Mouse (Mus musculus) heart, postnatal 10 days (tissue): Measurements from ENCODE around the gene Anxa6. TPM values are rescaled to one million over a fixed set of nuclear protein-coding genes. Genes with fewer than 3 reads are reported as not detected.
A peak's percentile ranks its signal among the peaks of the same experiment; 100 is the strongest.

Experiments used
- DNase-seq, 2 experiments: peaks; one replicate each; pipeline ENCODE4 v3.0.0; 2021
- intact Hi-C: fragments of 180-260 bp; cut with DNase I; formaldehyde crosslinking; loops from one replicate; pipeline ENCODE4 v1.15.1; 2025
- total RNA-seq, 2 experiments: library from RNA; stranded (reverse); gene quantifications; 2 replicates each; pipeline ENCODE4 v1.2.3; 2021

The Anxa6 gene
- total RNA-seq: 100 to 1,000 TPM; 319 to 333 TPM

DNA sequence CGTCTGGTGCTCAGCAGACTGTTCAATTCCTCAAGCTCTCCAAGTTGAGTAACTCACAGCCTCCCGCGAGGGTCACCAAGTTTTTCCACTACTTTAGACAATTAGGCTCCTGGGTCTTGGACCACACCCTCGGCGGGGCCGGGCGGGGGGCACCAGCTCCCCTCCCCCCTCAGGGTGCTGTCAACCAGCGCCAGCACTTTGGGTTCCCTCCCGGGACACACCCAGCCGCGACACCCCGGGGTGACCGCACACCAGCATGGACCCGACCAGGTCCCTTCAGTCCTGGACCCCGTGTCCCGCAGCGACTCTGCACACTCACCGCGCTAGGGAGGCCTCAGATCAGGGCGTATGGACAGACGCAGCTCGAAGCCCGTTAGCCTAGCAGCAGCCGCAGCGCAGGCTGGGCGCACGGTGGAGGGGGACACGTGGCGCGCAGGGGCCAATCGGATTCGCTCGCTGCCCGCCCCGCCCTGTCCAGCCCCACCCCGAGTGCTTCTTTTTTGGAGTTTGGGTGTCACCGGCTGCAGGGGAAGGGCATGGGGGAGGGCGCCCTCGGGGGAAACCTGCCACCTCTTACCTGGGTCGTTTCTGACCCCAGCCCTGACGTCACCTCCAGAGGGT, at the start of gene Anxa6:
Anxa6 (minus strand) TSS at position 406 of the 621 bp plus-strand sequence.
- peak; percentile 90 to 91 for DNase-seq
- intact Hi-C loops: loop anchor here (5.0 kb wide), 1 partner anchor 156 kb away; no protein-coding TSS in a partner anchor

DNA sequence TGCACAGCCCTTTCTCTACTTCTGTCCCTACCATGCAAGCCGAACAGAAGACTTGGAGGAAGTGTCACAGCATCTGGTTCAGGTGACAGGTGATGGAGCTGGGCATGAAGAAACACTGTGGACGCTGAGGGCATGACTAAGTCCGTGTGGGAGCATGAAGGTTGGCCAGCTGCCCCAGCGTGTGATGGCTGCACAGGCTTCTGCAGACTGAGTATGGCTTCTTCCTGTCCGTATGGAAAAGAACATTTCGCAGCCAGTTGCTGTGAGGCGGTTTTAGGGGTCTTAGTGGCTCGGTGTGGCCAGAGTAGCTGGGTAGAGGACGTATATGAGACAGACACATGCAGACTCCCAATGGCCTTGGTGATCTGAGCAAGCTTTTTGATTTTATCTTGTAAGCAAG, 48.0 kb upstream of the Anxa6 start:
- intact Hi-C loops: no loop called here
- no peak for DNase-seq

DNA sequence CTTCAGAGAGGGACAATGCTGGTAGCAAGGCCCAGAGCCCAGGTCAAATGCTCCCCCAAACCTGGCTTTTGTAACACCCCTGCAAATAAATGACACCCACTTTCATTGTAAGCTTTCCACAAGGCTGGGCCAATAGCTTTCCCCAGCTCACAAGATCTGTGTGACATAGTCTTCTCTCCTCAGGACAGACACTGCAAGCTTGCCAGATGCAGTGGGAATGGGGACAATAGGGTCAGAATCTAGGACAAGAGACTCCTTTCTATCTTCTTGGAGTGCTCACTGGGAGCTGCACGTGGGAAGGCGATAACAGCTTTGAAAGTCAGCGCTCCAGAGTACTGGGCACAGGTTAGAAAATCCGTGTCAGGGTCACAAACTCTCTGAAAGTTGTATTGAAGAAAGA, 45.9 kb upstream of the Anxa6 start:
- intact Hi-C loops: no loop called here
- DNase-seq: no peak

DNA sequence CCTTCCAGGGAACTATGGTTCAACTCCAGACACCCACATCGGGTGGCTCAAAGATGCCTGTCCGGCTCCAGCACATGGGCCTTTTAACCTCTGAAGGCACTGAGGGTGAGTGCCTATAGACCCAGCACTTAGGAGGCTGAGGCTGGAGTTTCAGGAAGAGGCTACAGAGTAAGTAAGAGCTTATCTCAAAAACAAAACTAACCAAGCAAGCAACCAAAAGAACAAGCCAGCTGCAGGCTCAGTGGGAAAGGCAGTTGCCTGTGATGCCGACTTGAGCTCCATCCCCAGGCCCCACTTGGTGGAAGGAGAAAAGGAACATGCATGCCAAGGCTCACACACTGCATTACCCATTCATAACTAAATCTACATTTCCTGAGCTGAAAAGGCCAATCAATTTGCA, 45.3 kb upstream of the Anxa6 start:
- intact Hi-C loops: no loop called here
- DNase-seq: no peak

DNA sequence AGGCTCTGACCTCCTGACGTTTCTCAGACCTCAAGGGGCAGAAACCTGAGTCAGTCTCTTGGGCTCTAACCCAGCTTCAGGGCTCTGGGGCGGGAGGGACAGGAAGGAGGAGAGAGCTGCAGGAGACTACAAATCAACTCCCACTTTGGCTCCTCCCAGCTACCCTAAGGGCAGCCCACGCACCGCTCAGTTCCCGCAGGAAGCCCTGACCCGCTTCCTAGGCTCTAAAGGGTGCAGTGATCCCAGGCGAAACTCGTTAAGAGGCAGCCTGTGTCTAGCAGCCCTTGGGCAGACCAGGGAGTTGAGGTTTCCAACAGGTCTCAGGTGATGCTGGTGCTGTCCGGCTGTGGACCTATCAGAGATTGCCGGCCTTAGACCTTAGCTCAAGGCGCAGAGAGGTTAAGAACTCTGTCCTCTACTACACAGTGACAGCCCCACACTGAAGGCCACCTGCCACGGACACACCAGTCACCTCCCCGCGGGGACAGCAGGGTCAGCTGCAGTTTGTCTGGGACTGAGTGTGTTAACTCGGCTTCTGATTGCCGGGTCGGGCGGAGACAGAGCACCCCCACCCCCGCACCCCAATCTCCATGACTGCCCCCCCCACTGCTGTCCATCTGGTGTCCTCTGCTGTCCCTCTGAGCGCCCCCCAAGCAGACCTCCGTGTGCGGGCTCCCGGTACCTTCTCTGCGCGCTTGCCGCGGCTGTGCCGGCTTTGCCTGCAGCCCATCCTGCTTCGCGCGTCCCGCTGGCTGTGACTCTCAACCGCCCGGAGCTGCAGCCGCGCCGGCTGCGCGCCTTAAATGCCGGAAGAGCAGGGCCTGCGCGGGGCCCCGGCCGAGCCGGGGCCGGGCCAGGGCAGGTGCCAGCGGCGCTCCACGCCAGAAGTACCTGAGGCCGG, 44.3 kb upstream of the Anxa6 start, which contains the start of gene Ccdc69:
Ccdc69 (minus strand) TSS at position 801 of the 901 bp plus-strand sequence.
- intact Hi-C loops: no loop called here
- peak; percentile 74 to 76 for DNase-seq

DNA sequence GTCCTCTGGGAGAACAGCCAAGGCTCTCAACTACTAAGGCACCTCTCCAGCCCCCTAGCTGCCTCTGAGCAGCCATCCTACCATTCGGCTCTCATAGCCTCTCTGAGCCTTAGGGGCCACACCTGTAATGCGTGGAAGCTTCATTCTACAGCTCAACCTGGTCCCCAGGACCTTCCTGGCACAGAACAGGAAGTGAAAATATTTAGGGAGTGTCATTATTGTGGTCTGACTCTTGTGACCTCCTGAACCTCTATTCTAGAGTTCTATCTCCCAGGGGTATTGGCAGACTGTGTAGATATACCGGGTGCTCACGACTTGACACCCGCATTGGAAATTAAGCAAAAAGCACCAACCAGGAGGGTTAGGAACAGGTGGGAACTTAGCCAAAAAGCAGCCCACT, 43.0 kb upstream of the Anxa6 start:
- intact Hi-C loops: no loop called here
- no peak for DNase-seq

DNA sequence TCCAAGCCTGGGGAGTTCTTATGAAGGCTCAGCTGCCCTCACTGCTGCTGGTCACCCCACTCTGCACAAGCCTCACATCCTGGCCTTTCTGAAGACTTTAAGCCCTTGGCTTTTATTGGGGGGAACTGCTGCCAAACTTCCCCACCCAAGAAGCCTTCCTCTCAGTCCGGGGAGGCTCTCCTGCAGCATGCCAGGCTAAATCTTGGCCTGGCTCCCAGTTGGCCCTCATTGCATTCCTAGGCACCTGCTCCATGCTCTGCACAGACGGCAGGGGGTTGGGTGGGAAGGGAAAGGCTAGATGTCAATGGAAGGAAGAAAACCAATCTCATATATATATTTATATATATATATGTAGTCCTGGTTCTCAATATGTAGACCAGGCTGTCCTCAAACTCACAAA, 42.4 kb upstream of the Anxa6 start:
- intact Hi-C loops: no loop called here

DNA sequence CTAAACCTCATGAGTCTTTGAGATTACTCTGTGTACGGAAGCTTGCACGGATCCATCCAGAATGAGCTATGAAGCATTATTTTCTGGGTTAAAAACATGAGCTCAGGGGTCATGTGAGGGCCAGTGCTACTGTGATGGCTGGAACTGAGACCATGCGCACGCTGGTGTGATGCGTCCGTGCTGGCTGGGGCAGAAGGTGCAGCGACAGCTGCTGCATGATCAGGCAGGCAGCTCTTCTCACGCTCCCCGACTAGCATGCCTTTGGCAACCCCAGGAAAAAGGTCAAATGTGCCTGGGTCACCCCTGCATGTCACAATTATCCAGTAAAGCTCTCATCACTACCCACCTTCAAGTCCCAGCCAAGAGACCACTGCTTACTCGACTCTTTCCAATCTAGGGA, 39.9 kb upstream of the Anxa6 start:
- peak in 1 of 2 experiments; percentile 27 for DNase-seq
- intact Hi-C loops: no loop called here

More for the DNA sequence above, 42.4 kb upstream of the Anxa6 start:
- DNase-seq: peak; percentile 71 to 76

DNA sequence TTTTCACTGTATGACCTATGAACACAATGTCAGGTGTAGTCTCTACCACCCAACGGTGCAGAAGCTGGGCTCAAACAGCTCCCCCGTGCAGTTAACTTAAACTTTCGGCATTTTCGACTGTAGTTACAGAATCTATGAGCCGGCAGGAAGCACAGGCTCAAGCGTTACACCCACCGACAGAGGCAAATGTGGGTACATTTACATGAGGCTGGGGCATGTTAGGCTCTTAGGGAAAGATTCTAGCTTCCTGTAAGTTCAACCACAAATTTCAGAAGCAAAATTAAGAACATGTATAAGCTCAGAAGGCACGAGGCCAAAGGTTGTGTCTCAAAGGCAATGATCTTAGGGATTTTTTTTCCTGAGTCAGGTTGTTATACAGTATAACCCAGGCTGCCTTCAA, 39.2 kb upstream of the Anxa6 start:
- DNase-seq: no peak
- intact Hi-C loops: no loop called here

DNA sequence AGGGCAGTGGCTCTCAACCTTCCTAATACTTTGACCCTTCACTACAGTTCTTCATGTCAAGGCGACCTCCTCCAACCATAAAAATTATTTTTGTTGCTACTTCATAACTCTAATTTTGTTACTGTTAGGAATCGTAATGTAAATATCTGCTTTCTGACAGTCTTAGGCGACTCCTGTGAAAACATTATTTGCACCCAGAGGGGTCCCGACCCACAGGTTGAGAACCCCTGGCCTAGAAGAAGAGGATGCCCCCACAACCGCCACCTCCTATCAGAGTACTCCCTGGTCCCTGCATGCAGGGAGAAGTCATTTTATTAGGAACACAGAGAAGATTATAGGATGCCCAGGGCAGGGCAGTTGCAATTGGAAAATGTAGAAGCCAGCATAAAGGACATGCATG, 38.1 kb upstream of the Anxa6 start:
- intact Hi-C loops: no loop called here

DNA sequence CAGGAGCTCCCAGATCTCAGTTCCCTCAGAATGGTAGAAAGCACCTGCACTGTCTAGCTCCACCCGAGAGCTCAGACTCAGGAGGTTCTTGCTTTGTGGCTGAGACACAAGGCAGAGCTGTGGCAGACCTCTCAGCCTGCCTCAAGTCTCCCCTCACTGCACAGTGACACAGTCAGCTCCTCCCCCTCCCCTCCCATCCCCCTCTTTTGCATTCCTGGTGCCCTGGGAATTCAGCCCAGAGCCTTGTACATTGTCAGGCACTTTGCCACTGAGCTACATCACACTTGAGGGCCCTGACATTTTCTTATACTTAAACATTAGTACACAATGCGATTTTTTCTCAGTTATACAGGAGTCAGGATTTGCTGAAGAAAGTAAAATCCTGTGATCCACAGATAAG, 35.8 kb upstream of the Anxa6 start:
- peak; percentile 58 to 67 for DNase-seq
- intact Hi-C loops: no loop called here

More for the DNA sequence above, 38.1 kb upstream of the Anxa6 start:
- DNase-seq: no peak

DNA sequence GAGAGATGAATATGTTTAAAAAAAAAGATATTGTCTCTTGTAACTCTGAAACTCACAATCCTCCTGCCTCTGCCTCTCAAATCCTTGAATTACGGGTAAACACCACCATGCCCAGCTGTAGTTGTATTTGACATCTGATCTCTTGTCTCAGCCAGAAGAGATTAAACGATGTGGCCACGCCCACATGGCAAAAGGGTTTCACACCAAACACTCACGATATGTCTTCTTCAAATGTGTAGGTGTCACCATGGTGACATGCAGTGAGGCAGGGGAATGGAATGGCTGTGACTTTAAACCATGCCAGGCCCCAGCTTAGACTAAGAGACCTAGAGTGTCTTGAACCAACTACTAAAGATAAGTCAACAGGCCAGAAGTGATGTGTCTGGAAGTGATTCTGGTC, 33.7 kb upstream of the Anxa6 start:
- intact Hi-C loops: no loop called here
- DNase-seq: no peak

DNA sequence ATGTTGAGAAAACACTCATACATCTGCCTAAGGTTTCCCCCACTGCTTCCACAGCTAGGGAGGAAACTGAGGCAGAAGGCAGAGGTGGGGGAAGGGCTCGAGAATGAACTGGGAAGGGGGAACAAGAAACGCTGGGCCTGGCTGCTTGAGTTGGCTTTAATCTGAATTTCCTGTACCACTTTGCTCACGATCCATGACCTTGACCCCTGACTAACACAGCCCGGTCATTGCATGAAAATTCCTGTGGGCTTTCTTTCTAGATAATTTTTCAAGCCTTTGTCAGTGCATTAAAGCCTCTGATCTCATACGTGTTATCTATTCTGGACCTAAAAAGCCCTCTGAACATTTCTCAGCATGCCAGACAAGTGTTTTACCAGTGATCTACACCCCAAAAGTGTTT, 29.6 kb upstream of the Anxa6 start:
- intact Hi-C loops: no loop called here
- DNase-seq: no peak

DNA sequence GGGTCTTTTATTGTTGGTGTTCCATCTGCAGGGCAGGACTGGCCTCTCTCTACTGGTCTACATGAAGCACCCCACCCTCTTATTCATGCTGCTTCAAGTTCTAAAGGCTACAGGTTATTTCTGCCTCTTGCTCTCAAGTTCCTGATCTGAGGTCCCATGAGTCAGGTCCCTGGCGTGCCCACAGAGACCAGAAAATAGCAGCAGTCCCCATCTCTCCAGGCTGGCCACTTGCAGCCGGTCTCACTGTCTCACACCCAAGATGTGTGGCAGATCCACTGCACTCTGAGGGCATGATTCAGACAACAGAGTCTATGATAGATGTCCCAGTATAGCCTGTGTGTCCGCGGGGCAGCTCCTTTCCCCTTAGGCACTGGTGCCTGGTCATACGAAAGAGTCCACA, 27.6 kb upstream of the Anxa6 start:
- intact Hi-C loops: no loop called here
- no peak for DNase-seq

DNA sequence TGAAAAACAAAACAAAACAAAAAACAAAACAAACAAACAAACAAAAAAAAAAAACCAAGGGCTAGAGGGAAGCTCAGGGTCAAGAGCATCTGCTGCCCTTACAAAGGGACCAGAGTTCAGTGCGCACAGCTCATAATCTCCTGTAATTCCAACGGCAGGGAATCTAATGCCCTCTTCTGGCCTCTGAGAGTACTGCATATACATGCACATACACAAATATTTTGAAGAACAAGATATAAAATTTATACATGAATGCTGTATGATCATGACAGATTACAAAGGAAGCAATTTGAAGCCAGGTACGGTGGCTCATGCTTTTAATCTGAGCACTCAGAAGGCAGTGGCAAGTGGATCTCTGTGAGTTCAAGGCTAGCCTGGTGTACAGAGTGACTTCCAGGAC, 24.3 kb upstream of the Anxa6 start:
- intact Hi-C loops: no loop called here
- DNase-seq: no peak

DNA sequence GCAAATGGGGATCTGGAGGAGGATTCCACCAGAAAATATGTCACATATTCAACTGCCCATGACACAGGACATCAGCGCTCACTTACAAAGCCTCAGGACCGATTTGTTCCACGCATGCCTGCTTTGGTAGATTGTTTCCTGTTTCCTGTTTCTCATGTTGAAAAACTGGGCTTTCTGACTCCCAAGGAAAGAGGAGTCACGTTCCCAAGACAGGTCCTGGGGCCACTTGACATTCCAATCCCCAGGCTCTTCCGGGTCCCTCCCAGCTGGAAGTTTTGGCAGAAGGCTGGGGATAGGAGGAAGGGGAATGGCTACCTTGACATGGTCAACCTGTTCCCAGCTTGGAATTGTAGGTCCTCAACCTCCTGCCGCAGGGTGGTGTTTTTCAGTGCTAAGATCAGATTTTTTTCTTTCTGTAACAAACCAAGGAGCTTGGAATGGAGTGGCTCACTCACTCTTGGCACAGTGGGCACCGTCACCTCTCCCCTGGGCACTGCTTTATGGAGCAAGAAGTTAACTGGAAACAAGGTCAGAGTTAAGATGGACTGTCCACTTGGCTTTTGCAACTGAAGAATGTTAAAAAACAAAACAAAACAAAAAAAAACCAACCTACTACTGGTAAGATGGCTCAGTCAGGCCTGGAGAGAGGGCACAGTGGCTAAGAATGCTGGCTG, 17.7 kb upstream of the Anxa6 start:
- no peak for DNase-seq
- intact Hi-C loops: no loop called here

DNA sequence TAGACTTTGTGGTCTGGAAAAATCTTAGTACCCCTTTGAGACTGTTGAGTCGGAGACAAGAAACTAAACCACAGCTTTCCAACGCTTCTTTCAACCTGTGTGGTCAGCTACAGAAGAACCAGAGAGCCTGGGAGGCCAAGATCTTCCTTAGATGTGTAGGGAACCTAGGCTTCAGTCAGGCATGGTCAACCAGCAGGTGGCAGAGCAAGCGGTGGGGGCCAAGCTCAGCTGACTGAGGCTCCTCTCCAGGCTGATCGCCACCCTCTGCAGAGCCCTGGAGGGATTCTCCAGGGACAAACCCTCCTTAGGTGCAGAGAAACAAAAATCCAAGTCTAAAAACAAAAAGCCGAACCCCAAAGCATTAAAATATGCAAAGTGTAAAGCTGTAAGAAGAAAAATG, 13.4 kb upstream of the Anxa6 start:
- peak; percentile 70 to 72 for DNase-seq

DNA sequence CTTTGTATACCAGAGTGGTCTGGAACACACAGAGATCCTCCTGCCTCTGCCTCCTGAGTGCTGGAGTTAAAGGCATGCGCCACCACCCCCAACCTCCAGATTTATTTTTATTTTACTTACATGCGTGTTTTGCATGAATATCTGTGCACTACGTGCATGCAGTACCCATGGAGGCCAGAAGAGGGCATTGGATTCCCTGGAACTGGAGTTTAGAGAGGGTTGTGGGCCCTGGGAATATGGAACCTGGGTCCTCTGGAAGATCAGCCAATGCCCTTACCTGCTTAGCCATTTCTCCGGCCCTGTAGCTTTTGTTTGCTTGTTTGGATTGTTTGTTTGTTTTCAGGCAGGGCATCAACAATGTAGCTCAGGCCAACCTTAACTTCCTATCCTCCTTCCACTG, 8.1 kb upstream of the Anxa6 start:
- intact Hi-C loops: no loop called here
- DNase-seq: peak in 1 of 2 experiments; percentile 38

More for the DNA sequence above, 13.4 kb upstream of the Anxa6 start:
- intact Hi-C loops: loop anchor here (1.0 kb wide), 2 partner anchors 41 to 112 kb away; no protein-coding TSS in a partner anchor

DNA sequence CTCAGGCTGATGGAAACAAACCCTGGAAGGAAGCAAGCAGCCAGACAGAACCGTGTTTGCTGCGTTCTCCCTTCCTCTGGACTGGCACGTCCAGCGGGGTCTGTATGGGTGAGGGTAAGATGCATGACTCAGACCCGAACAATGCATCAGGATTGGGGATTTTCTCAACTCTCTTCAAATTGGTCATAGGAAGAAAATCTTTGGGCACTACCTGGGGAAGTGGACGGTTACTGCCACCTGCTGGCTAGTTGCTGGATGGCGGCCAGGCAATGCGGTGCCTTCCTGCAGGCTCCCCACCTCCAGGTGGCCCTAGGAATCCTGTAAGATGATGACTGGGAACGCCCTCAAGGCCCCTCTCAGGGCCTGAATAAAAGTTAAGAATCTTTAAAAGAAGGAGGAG, 6.3 kb upstream of the Anxa6 start:
- DNase-seq: peak; percentile 84 to 90
- intact Hi-C loops: loop anchor here (1.0 to 2.0 kb wide), 3 partner anchors 17 to 109 kb away; no protein-coding TSS in a partner anchor

DNA sequence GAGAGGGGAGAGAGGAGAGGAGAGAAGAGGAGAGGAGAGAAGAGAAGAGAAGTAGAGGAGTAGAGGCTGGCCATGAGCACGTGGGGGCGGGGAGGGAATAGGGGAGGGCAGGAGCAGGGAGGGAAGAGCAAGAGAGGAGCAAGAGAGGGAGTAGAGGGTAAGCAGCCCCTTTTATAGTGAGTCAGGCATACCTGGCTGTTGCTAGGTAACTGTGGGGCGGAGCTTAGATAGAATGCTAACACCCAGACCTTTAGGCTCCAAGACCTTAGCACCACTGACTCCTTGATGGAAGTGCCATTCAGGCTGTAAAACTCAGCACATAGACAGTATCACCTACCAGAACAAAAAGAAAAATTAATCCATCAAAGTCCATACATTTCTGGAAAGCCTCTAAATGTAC, 3.4 kb upstream of the Anxa6 start:
- intact Hi-C loops: no loop called here

DNA sequence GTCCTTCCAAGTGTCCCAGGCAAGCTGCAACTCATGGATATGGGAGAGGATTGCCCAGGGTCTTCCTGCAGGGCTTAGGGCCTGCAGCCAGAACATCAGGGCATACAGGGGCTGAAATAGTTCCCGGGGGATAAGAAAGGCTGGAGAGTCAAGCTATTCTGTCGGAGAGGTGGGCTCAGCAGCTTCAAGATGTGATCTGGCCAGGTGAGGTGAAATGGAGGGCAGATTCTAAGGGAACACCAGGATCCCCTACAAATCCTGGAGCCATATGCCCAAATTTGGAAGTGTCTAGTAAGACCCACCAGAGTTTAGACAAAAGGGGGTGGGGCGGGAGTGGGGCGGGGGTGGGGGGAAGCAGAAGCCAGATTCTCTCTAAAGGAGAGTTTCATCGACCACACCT, 959 bp downstream of the Anxa6 start:
- peak in 1 of 2 experiments; percentile 27 for DNase-seq
- intact Hi-C loops: loop anchor here (5.0 kb wide), 1 partner anchor 155 kb away; no protein-coding TSS in a partner anchor

More for the DNA sequence above, 3.4 kb upstream of the Anxa6 start:
- DNase-seq: no peak
